Mouse (Mus musculus) cerebellum, adult 2 months (tissue): ENCODE measurements at regions not wholly inside any gene's neighbourhood (a gene's known extent, or its start where the extent isn't known, plus 50 kb on each side); places are given as distances from the start of the nearest gene placed in this dataset.

ENCODE experiments used
- DNase-seq, 2 experiments: peaks; one replicate each; pipeline ENCODE4 v3.0.0; 2021
- H3K27ac ChIP-seq: fragments of 200-500 bp; 2 replicates; pipeline ENCODE4 v1.5.1; 2012; ENCODE audit warnings: low read length, control low read depth, inconsistent platforms; ENCODE audit not compliant: insufficient read depth
- H3K27me3 ChIP-seq: fragments of 200-500 bp; 2 replicates; pipeline ENCODE4 v1.6.1; 2012; ENCODE audit warnings: inconsistent platforms, mild to moderate bottlenecking, low read length, moderate library complexity; ENCODE audit not compliant: control insufficient read depth, insufficient read depth
- H3K4me1 ChIP-seq: fragments of 200-500 bp; 2 replicates; pipeline ENCODE4 v1.6.1; 2011; ENCODE audit warnings: low read length; ENCODE audit not compliant: control insufficient read depth, insufficient read depth
- H3K4me3 ChIP-seq: fragments of 200-500 bp; replicated peaks from 2 replicates; pipeline ENCODE3; 2011; ENCODE audit warnings: mild to moderate bottlenecking, low read depth, low read length, control low read depth; ENCODE audit not compliant: insufficient read depth
- CTCF ChIP-seq: fragments of 200-500 bp; IDR thresholded peaks from 2 replicates; pipeline ENCODE4 v1.5.1; 2011; ENCODE audit warnings: low read depth, mild to moderate bottlenecking, control low read depth, low read length, moderate library complexity, borderline replicate concordance; ENCODE audit not compliant: insufficient read depth
- POLR2A ChIP-seq: fragments of 200-500 bp; IDR thresholded peaks from 2 replicates; pipeline ENCODE4 v1.6.1; 2011; ENCODE audit warnings: low read length, control low read depth, borderline replicate concordance; ENCODE audit not compliant: insufficient read depth
- WGBS: fragments of 180-500 bp; shearing (Covaris S2); methylation state at CpG from one replicate; pipeline ENCODE4 v1.1.7; 2018; 5-methylcytosine and 5-hydroxymethylcytosine counted together

DNA sequence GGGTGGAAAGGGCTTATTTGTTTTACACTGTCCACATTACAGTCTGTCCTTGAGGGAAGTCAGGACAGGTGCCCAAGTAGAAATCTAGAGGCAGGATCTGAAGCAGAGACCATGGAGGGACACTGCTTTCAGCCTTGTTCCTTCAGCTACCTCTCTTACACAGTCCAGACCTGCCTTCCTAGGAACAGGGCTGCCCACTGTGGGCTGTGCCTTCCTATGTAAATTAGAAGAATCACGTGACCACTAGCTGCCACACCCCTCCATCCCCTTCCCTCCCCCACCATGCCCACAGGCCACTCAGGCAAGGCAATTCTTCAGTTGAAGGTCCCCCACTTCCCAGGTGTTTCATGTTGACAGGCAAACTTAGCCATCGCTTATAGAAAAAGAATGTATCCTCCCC, 60.5 kb upstream of the Dars start:
- TF ChIP-seq POLR2A, result no peak
- TF ChIP-seq CTCF, result no peak
- no peaks in the 10 kb centered on the region for H3K27me3 ChIP-seq
- no peak overlapping the region for H3K27ac ChIP-seq
- whole genome bisulfite sequencing, result 87% methylated on average over 2 of the region's 2 CpGs
- H3K4me1 ChIP-seq, result no peaks in the 10 kb centered on the region
- DNase-seq, result no peak
- H3K4me3 ChIP-seq, result no peak overlapping the region

DNA sequence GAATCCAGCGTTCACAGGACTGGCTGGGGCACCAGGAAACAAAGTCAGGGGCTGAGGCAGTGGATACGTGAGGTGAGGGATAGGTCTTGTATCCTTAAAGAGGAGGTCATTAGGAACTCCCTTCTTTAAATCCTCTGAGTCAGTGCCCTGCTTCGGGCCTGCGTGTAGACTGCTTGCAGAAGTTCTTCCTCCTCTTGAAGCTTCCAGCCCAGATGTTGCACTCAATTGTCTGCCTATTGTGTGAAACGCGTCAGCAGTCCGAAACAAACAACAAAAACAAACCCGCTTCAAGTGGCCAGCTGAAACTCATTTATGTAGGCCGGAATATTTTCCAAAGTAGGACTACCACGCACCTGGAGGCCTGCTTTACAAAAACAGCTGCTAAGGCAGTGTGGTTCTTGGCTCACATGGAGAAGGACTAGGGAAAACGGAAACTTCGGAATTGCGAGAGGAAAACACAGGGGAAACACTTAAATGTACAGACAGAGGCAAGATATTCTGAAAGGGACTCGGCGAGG, 55.6 kb upstream of the Dars start:
- no peak for DNase-seq
- Histone ChIP-seq H3K4me3 (no peak overlapping the region), H3K27ac (no peak overlapping the region), H3K4me1 (no peaks in the 10 kb centered on the region), H3K27me3 (no peaks in the 10 kb centered on the region)
- WGBS, result 36% methylated on average over 15 of the region's 15 CpGs
- TF ChIP-seq CTCF, result no peak

DNA sequence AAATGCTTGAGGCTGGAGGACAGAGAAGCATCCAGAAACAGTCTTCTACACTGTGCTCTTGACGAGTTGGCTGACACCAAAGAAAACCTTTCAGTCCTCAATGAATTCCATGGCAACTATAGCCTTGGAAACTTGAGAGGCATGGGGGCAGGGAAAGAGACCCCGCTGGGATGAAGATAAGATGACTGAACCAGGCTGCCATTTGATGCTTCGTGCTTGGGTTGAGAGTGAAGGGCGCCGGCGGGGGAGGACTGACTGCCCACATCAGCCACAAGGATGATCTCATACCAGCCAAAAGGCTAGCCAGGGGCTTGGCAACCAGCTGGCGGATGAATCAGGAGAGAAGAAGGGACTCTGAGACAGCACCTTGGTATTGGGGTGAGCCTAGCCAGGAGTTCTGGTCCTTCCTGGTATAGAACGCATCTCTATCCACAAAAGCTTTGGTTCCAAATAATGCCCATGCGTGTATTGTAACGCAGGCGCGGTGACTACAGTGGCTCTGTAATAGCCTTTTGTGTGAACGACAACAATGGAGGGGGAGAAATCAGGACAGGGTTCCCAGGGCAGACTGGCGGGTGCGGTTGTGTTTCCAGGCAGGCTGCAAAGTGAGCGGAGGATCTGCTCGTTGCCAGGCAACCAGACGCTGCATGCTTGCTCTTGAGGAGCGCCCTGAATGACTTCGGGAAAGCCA, 55.0 kb upstream of the Dars start:
- Histone ChIP-seq H3K4me1 (no peaks in the 10 kb centered on the region), H3K27ac (no peak overlapping the region), H3K27me3 (no peaks in the 10 kb centered on the region), H3K4me3 (no peak overlapping the region)
- TF ChIP-seq CTCF (no peak), POLR2A (no peak)
- 2% methylated on average over 20 of the region's 20 CpGs for WGBS
- DNase-seq, result peak; percentile 28

DNA sequence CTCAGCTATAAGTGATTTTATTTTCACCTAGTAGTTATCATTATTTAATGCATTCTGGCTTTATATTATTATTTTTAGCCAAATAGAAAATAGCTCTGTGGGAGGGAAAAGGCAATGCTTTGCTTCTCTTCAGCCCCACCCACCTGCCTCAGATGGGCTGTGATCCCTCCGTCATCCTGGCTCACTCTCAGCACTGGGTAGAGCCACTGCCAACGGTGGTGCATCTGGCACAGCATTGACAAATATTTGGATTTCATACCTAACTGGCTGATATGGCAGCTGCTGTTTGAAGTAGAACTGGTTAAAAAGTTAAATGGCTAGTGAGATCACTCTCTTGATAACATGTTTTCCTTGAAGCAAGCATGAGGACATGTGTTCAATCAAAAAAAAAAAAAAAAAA, 53.6 kb upstream of the Dars start:
- WGBS, result 9% methylated on average over 2 of the region's 2 CpGs
- H3K27ac ChIP-seq, result no peak overlapping the region
- TF ChIP-seq CTCF (no peak), POLR2A (no peak)
- H3K4me3 ChIP-seq, result no peak overlapping the region
- no peaks in the 10 kb centered on the region for H3K4me1 ChIP-seq
- DNase-seq, result no peak
- no peaks in the 10 kb centered on the region for H3K27me3 ChIP-seq

DNA sequence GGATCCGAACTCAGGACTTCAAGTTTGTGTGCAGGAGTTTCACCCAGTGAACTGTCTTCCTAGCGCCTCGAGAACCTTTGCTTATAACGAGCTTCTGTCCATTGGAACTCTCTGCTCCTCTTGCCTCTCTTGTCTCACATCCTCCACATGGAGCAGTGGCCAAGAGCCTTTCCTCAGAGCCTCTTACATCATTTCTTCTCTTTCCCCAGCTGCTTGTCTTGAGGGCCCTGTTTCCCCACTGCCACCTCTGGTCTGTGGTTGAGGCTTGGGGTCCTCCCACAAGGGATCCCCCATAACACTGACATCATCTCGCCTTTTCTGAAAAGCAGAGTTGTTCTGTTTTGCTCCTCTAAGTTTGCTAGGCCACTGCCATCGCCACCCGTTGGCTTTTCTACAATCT, 51.9 kb upstream of the Dars start:
- Histone ChIP-seq H3K27ac (no peak overlapping the region), H3K4me3 (no peak overlapping the region), H3K4me1 (no peaks in the 10 kb centered on the region), H3K27me3 (no peaks in the 10 kb centered on the region)
- no peak for TF ChIP-seq POLR2A
- TF ChIP-seq CTCF, result no peak
- DNase-seq, result no peak
- WGBS, result 94% methylated on average over 7 of the region's 7 CpGs
